Mouse (Mus musculus): ENCODE measurements around the gene Tinag.
"Not testable (repeated sequence)": the region's sequence is repeated elsewhere in the genome, so short reads cannot be mapped to it uniquely, and the experiment has no call there.

Gene Tinag

GRCm38 (mm10) chr9:77045585-77045984 is at the start of gene Tinag:
Tinag (minus strand) TSS chr9:77045794.
- DNase-seq (ENCODE audit: low spot score in 2 of 2): no peak

DNA sequence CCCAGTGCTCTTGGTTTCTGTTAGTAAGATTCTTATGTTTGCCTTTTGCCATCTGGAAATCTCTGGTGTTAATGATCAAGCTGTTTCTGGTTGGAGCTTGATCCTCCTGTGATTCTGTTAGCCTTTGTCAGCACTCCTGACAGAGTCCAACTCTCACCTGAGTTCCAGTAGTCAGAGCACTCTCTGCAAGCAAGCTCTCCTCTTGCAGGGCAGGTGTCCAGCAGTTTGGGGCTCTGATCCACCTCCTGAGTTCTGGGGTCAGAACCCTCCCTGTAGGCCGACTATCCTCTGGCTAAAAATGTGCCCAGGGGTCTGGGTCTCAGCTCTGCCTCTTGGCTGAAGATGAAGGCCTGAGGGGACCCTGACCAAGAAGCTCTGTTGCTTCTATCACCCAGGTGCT is 37.6 kb upstream of the Tinag start:
- DNase-seq (ENCODE audit: low spot score in 2 of 2): not testable (repeated sequence)

DNA sequence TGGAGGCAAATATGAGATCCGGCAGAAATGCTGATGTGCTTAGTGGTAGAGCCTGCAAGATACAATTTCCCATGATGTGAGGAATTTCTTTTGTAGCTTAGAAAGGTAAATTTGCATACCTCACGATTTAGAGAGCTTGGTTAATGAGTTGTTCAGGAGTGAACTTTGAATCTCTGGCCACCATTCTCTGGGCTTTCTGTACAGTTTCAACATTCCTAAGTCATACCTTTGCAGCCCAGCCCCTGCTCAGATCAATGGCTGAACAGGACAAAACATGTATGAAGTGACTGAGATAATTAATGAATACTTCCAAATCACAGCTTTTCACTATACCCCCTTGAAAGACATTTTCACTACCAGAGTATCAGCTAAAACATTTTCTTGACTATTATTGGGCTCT is 26.1 kb upstream of the Tinag start:
- DNase-seq (ENCODE audit: low spot score in 2 of 2): no peak

GRCm38 (mm10) chr9:77056611-77057010 is 11.0 kb upstream of the Tinag start:
- DNase-seq (ENCODE audit: low spot score in 2 of 2): no peak

DNA sequence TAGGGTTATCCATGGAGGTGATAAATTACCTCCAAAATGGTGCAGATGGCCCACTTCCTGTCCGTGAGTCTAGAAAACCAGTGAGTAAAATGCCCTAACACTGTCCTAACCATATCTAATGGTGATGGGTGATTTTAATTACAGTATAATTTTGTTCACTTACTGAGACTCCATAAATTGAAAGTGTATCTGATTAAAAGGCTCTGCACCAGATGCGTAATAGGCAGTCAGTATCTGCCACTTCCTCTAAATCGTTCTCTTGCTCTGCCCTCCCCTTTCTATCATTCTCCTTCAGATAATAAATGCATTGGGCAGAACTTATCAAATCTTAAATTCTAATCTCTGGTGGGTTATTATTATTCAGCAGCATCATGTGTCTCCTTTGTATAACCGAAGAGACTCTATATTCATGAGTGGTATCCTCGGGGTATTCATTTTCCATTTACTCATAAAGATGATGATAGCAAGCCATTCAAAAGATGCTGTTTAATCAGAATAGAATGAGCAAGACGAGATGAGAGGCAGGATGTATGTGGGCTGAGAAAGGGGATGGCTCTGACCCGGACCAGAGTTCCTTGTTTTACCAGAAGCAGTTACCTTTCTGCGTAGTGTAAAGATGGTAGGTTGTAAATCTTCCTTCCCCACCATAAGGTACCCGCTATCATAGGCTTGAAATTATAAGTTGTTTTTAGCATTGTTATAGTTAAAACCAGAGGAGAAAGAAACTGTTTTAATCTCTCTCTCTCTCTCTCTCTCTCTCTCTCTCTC is 9.0 kb upstream of the Tinag start:
- DNase-seq (ENCODE audit: low spot score in 2 of 2): no peak

DNA sequence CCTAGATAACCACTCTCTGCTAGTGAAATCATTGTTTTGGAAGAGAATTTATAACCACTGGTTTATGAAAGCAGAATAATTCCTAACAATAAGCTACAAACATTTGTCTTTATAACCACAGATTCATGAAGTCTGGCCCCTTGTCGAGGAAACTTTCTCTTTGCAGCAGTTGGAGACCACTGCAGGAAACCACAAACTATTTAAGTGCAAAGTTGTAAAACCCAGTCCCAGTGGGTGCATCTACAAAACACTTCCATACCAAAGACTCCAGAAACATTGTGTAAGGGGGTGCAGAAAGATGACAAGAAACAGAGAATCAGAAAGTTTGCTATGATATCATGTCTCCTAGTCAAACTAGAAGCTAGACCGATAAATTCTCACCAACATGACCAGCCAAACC is 5.8 kb upstream of the Tinag start:
- DNase-seq (ENCODE audit: low spot score in 2 of 2): no peak

DNA sequence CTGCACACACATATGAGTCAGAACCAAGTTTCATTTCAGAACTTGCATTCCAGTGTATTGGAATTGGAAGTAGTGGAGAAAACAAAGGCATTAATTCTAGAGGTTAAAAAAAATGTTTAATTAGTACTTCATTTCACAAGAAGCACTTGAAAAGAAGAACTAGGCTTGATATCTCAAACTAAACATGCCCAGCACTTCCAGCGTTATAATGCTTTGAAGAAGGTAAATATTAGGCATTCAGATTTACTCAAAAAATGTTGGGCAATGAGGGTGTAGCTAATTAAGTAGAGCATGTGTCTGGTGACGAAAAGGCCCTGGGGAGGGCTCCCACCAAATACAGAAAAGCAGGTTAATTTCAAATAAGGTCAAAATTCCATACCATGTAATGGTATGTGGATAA is 4.1 kb upstream of the Tinag start:
- DNase-seq (ENCODE audit: low spot score in 2 of 2): no peak

GRCm38 (mm10) chr9:77046067-77046715 is 597 bp upstream of the Tinag start:
- no peak for DNase-seq (ENCODE audit: low spot score in 2 of 2)

- no peak for DNase-seq (ENCODE audit: low spot score in 2 of 2)
Observed at GRCm38 (mm10) chr9:77035361-77035760, 10.2 kb downstream of the Tinag start.

DNA sequence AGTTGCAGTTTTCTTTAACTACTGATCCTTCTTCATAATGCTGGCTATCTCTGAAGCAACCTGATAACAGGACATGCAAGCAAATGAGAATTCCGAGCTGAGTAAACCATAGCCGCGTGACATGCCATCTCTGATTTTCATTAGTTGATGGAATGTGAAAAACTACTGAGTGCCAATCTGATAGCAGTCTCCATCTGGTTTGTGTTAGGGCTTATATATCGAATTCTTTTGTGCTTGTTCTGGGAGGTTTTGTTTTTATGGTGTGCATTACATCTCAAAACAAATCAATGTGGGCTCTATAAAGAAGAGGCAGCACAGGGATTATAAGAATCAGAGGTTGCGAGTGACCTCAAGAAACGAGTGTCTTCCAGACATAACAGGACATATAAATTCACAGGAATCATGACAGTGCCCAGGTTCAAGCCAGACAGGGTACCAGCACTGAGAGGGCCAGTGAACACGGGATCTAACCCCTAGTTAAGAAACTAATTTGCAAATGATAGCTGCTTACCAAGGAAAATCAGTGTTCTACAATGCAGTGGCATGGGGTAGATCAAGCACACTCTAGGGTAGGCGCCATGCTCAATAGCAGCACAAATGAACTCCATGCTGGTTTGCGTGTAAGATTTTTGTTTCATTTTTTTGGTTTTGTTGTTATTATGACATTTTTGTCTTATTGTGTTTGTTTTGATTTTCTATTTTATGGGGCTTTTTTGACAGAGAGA is 13.0 kb downstream of the Tinag start:
- DNase-seq (ENCODE audit: low spot score in 2 of 2): no peak

GRCm38 (mm10) chr9:77025271-77025670 is 20.3 kb downstream of the Tinag start:
- DNase-seq (ENCODE audit: low spot score in 2 of 2): no peak

DNA sequence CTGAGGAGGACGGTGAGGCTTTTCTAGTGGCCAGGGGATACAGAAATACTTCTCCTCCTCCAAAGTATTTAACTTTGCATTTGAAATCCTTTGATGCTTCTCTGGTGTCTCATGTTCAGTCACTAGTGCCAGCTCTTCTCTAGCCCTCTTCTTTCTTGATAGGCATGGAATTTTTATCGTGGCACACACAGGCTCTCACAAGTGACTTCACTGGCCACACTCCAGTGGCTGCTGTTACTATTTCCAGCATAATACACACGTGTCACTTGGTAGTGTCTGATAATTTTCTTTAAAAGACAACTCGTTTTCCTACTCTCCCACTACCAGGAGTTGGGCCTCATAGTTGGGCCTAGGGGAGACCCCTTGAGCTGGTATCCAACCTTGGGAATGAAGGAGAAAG is 26.7 kb downstream of the Tinag start:
- no peak for DNase-seq (ENCODE audit: low spot score in 2 of 2)

DNA sequence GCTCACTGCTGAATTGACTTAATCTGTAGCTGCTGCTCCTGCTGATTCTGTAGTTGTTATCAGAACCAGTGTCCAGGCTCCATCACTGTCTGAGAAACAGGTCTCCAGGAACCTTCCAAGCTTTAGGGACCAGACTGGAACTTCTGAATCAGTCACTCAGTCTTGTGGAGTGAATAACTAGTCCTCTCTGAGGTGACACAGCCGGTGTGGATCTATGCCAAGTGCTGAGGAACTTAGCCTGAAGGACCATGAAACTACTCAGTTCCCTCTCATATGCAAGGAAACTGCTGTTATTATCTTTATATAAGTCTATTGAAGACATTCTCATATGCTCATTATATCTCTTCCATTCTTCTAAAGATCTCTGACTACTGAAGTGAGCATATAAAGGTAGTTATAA is 49.6 kb downstream of the Tinag start:
- no peak for DNase-seq (ENCODE audit: low spot score in 2 of 2)

DNA sequence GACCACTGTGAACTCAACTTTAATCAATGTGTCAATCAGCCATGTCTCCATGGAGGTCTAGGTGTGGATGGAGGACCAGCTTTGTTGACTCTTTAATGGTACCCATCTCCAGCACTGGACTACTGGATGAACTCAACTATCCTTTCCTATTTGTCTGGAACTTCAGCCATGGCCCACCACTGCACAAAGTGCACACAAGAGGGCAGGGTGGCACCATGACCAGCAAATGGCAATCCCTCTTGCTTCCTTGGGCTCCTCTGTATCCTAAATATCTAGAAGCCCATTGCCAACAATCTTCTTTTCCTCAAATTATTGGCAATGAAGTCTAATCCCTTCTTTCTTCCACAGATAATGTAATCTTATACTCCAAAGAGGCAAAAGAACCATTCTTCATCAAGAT is 55.6 kb downstream of the Tinag start:
- DNase-seq (ENCODE audit: low spot score in 2 of 2): no peak

GRCm38 (mm10) chr9:76934813-76935212 is 110.8 kb downstream of the Tinag start:
- no peak for DNase-seq (ENCODE audit: low spot score in 2 of 2)

GRCm38 (mm10) chr9:76915093-76915661 is 130.4 kb downstream of the Tinag start:
- no peak for DNase-seq (ENCODE audit: low spot score in 2 of 2)
